Mouse (Mus musculus): ENCODE measurements at regions not wholly inside any gene's neighbourhood (a gene's known extent, or its start where the extent isn't known, plus 50 kb on each side); places are given as distances from the start of the nearest gene placed in this dataset.

- DNase-seq (ENCODE audit: low read depth, low spot score), result peak; percentile 68
Measured at GRCm38 (mm10) chr19:15649368-15649767, 297.8 kb downstream of the Psat1 start.

- peak; percentile 51 for DNase-seq (ENCODE audit: low read depth, low spot score)
Measured at GRCm38 (mm10) chr19:15647313-15647712, 299.8 kb downstream of the Psat1 start.

- no peak for DNase-seq (ENCODE audit: low read depth, low spot score)
Measured at GRCm38 (mm10) chr19:15644786-15645185, 302.4 kb downstream of the Psat1 start.

GRCm38 (mm10) chr19:15617233-15617915 lies 329.8 kb downstream of the Psat1 start:
- DNase-seq (ENCODE audit: low read depth, low spot score), result peak; percentile 49

- DNase-seq (ENCODE audit: low read depth, low spot score), result peak; percentile 62
Measured at GRCm38 (mm10) chr19:15614648-15615561, 332.2 kb downstream of the Psat1 start.

- peak; percentile 54 for DNase-seq (ENCODE audit: low read depth, low spot score)
Measured at GRCm38 (mm10) chr19:15611137-15611758, 335.9 kb downstream of the Psat1 start.

GRCm38 (mm10) chr19:15606440-15606839 lies 340.7 kb downstream of the Psat1 start:
- no peak for DNase-seq (ENCODE audit: low read depth, low spot score)

- DNase-seq (ENCODE audit: low read depth, low spot score), result no peak
Measured at GRCm38 (mm10) chr19:15592821-15593220, 354.3 kb downstream of the Psat1 start.

GRCm38 (mm10) chr19:15583782-15584693 lies 363.1 kb downstream of the Psat1 start:
- DNase-seq (ENCODE audit: low read depth, low spot score), result no peak

GRCm38 (mm10) chr19:15583106-15583781 lies 363.9 kb downstream of the Psat1 start:
- no peak for DNase-seq (ENCODE audit: low read depth, low spot score)

GRCm38 (mm10) chr19:15571204-15571603 lies 375.9 kb downstream of the Psat1 start:
- DNase-seq (ENCODE audit: low read depth, low spot score), result no peak

- DNase-seq (ENCODE audit: low read depth, low spot score), result no peak
Measured at GRCm38 (mm10) chr19:15561511-15561910, 385.6 kb downstream of the Psat1 start.

GRCm38 (mm10) chr19:15553953-15554352 lies 393.2 kb downstream of the Psat1 start:
- DNase-seq (ENCODE audit: low read depth, low spot score), result no peak

GRCm38 (mm10) chr19:15517853-15518252 lies 429.3 kb downstream of the Psat1 start:
- DNase-seq (ENCODE audit: low read depth, low spot score), result no peak

GRCm38 (mm10) chr19:15516566-15517305 lies 430.4 kb downstream of the Psat1 start:
- peak; percentile 48 for DNase-seq (ENCODE audit: low read depth, low spot score)

GRCm38 (mm10) chr19:15513197-15513596 lies 433.9 kb downstream of the Psat1 start:
- DNase-seq (ENCODE audit: low read depth, low spot score), result no peak

GRCm38 (mm10) chr19:15510395-15510794 lies 436.7 kb downstream of the Psat1 start:
- DNase-seq (ENCODE audit: low read depth, low spot score), result no peak

GRCm38 (mm10) chr19:15502985-15503354 lies 444.2 kb downstream of the Psat1 start:
- DNase-seq (ENCODE audit: low read depth, low spot score), result no peak

- peak; percentile 25 for DNase-seq (ENCODE audit: low read depth, low spot score)
Measured at GRCm38 (mm10) chr19:15502315-15502984, 444.7 kb downstream of the Psat1 start.

Measured in mesoderm, embryonic 11.5 days (tissue).